Mouse (Mus musculus) heart, postnatal 36 days (tissue): ENCODE results near the gene Pde5a. TPM values are rescaled to one million over a fixed set of nuclear protein-coding genes. Genes with fewer than 3 reads are reported as not detected.

Experiments
- DNase-seq, 2 experiments: peaks; one replicate each; pipeline ENCODE4 v3.0.0; 2021 to 2022
- intact Hi-C: fragments of 180-260 bp; cut with DNase I; formaldehyde crosslinking; loops from one replicate; pipeline ENCODE4 v1.15.1; 2025
- total RNA-seq, 2 experiments: library from RNA; stranded (reverse); gene quantifications; 2 replicates each; pipeline ENCODE4 v1.2.3; 2021

The Pde5a gene
- total RNA-seq, 2 experiments from 2014 or later: 3.5 to 4.9 TPM

DNA sequence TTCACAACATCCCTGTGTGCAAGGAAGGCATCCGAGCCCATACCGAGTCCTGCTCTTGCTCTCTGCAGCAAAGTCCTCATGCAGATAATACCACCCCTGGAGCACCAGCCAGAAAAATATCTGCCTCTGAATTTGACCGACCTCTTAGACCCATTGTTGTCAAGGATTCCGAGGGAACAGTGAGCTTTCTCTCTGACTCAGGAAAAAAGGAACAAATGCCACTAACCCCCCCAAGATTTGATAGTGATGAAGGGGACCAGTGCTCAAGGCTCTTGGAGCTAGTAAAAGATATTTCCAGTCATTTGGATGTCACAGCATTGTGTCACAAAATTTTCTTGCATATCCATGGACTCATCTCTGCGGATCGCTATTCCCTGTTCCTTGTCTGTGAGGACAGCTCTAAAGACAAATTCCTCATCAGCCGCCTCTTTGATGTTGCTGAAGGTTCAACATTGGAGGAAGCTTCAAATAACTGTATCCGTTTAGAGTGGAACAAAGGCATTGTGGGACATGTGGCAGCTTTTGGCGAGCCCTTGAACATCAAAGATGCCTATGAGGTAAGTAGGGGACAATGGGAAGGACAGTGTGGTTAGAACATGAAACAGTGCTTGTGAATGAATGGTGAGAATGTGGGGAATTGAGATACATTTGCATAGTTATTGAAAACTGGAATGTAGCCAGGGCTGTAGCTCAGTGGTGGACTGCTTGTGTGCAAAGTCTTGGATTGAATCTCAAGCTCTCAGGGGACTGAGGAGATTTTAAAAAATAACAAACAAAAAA, 19.4 kb downstream of the Pde5a start:
- intact Hi-C loops: no loop called here
- no peak for DNase-seq

DNA sequence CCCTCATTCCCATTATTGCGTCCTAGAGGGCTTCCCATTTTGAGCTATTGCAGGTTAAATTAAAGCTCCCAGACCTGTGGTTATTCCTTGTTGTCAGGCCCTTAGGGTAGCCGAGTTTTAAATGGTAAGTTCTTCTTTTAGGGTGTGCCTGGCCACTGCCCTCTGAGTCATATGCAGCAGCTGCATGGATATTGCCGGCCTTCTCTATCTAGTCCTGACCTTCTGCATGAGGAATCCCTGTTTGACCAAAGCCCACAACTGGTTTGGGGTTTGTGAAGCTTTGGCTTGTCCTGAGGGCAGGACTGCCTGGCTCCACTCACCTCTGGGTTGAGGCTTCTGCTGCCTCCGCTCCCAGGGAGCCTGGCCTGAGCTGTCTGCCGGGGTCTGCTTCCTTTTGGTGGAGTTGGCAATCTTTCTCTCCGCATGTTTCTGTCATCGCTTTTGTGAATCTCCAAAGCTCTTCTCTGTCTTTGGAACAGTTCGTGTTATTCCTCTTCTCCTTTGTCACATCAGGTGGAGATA, 34.6 kb downstream of the Pde5a start:
- no peak for DNase-seq
- intact Hi-C loops: no loop called here

DNA sequence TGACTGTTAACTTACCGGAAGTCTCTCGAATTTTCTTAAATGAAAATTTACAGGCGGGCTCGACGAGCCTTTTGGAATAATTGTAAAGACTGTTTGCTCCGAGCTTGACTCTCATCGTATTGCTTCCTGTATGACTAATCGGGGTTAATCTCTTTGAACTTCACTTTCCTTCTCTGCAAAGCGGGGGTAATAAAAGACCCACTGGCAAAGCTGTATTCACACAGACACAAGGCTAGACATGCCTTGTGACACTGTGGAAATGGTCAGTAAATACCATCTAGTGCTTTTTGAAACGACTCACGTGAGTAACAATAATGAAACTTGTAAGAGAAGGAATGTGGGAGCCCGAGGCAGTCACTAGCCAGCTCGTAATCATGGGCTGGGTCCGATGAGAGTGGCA, 35.0 kb downstream of the Pde5a start:
- no peak for DNase-seq
- intact Hi-C loops: no loop called here

DNA sequence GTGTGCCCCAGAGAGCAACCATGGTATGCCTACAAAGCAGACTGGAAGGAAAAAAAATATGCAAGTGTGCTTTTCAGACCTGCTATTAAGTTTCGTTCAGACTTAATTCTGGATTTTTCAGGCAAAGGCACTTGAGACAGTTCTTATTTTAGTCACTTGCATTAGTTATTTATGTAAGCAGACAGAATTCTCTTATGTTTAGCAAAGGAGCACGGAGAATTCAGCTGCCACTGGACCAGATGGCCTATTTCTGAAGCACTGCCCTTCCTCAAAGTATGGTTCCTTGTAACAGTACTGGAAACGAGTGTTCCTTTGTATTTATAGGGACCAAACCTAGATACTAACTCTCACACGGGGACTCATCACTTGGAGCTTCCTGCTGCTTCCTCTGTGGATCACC, 38.2 kb downstream of the Pde5a start:
- intact Hi-C loops: no loop called here
- no peak for DNase-seq

DNA sequence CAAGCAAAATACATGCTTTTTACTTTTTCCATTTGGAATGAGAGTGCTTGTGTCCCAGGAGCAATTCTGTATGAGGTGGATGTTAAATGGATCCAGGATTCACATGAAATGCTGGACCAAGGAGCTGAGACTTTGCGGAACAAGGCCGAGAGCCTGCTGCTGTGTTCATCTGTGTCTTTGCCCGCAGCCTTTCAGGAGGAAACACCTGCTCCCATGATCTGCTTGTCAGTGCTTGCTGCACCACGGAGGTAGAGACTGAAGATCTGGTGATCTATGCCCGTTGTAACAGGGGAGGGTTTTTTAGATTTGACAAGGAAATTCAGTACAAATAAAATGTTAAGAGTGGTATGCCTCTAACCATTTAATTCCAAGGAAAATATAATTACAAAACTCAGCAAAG, 39.1 kb downstream of the Pde5a start:
- DNase-seq: no peak
- intact Hi-C loops: no loop called here

DNA sequence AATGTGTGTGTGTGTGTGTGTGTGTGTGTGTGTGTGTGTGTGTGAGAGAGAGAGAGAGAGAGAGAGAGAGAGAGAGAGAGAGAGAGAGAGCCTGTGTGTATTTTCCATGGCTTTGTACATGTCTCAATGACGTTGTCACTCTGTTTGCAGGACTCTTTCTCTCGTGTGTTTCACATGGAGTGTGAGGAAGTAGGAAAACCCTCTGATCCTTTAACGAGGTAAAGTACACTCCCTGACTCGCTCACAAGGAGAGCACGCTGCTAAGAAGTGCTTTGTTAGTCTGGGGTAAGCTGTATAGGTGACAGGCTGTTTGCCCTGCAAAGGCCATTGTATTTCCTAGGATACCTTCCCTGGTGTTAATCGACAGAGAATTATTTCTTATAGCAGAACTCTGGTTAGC, 52.7 kb downstream of the Pde5a start:
- no peak for DNase-seq
- intact Hi-C loops: loop anchor here (10.0 kb wide), 2 partner anchors 277 to 467 kb away; no protein-coding TSS in a partner anchor

DNA sequence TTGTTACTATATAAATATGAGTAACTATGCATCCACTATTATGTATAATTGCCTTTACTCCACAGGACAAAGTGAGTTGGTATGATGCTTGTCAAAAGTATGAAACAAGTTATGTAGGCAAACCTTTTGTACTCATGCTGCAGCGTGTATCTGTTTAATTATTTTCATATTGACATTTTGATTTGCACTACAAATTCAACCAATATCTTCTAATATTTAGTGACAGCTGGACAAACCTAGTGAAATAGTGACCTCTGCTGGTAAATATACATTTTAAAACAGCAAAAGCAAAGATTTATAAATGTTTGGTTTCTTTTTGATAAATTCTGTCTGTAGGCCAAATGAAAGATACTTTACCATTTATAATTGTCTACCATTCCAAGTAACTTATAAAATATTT, 55.5 kb downstream of the Pde5a start:
- intact Hi-C loops: loop anchor here (2.0 to 10.0 kb wide), 5 partner anchors 53 to 469 kb away; no protein-coding TSS in a partner anchor

DNA sequence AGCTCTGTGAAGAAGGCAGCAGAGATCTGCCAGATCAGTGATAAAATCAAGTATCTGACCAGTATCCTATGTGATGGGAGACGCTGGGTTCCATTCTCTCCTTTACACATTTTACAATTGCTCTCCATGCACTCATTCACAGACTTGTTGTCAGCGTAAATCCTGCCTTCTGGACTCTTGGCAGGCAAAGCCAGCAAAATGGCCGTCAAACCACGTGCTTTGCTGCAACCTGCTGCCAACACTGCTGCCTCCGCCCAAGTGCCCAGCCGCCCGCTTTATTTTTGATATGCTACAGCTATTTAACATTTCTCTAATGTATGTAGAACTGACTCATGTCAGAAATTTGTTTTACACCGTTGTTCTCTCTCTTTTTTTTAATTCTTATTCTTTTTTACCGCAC, 59.6 kb downstream of the Pde5a start:
- intact Hi-C loops: loop anchor here (10.0 kb wide), 2 partner anchors 284 to 474 kb away; no protein-coding TSS in a partner anchor
- no peak for DNase-seq

More for the DNA sequence above, 55.5 kb downstream of the Pde5a start:
- no peak for DNase-seq

DNA sequence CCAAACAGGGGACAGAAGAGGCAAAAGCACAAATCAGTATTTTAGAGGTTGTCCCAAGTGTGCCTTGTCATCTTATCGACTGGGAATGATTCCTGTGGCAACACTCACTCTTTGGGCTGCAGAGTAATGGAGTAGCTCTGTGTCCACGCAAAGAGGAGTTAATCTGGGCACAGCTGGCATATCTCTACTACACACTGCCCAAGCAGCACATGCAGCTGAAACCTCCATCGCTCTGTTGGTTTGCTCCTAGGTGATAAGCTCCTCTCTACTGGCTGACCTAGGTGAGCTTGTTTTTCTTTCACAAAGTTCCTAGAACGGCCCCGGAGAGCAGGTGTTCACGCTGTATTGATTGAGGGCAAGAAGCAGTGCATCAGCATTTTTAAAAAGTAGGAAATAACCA, 60.8 kb downstream of the Pde5a start:
- DNase-seq: no peak
- intact Hi-C loops: loop anchor here (10.0 kb wide), 2 partner anchors 285 to 475 kb away; no protein-coding TSS in a partner anchor

DNA sequence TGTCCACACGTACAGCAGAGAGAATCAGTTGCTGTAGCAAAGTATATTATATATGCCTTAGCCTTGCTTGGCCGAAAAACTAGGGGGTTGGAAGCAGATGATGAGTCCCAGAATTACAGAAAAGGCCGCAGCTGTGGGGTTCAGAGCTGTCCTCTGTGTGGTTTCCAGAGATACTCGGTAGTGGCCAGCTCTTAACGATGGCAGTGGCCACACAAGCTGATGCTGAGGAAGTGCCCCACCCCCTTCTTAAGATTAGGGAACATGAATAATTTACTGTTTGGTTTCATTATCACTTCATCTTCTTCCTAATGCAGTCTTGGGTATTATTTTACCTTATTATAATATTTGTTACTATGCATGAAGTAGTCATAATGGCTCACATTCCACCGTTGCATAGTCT, 71.3 kb downstream of the Pde5a start:
- no peak for DNase-seq
- intact Hi-C loops: no loop called here

DNA sequence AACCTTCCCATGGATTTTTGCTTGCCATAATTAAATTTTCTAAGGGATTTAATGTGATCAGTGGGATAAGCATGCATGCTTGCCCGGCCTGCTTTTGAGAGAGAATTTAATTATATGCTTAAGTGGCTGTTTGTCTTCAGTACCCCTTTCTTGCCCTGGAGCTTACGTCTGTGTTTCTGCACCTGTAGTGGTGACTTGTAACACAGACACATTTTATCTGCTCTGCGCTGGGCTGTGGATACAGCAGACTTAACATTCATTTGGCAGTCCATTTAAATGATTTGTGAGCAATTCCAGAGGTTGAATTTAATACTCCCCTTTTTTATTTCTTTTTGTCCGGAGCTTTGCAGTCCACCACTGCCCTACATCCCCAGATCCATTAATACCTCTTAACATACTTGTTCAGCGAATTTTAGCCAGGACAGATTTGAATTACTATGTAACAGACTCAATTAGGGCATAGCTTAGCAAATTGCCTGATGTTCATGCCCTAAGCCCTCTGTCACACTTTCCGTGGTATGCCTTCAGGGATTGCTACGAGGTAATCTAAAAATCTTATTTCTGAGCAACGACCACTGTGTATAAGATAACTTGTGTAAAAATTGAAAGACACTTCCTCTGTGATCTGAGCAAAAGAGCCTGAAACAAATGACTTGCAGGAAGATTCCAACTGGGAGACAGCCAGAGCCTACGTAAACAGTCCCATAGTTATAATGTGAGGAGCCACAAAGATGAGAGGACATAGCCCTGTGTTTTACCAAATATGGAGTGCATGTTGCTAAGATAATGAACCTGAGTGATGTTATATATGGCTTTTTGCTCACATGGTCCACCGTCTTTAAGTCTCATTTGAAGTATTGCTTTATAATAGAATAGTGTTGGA, 72.0 kb downstream of the Pde5a start:
- intact Hi-C loops: no loop called here
- no peak for DNase-seq

DNA sequence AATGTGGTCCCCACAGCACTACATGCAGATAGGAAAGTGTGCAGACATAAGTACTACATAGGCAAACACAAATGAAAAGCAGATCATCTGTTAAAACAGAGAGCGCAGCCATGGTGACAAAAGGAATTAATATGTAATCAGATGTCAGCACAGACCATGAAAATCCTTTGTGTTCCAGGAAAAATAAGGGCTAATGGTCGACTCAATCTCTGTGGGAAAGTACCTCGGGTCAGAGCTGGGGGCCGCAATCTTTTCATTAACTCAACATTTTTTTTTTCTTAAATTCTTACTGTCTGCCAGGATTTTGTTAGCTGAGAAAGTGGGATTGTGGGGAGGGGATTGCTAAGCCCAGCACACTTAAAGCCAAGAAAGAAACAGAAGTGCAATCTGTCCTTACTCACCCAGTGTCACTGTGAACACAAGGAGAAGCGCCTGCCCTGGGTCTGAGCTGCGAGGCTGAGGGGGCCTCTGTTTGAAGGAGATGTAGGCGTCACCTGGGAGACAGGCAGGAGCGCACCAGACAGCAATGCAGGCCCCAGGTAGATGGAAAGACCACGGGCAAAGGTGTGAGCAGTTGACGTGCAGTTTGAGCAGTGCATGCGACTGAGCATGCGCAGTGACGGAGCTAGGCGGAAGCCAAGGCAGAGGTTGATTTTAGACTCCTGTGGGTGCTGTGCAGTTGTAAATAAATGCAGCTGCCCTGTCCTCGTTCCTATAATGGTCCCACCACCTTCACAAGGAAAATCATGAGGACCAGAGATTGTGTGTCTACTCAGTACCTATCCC, 72.9 kb downstream of the Pde5a start:
- intact Hi-C loops: no loop called here
- DNase-seq: no peak

DNA sequence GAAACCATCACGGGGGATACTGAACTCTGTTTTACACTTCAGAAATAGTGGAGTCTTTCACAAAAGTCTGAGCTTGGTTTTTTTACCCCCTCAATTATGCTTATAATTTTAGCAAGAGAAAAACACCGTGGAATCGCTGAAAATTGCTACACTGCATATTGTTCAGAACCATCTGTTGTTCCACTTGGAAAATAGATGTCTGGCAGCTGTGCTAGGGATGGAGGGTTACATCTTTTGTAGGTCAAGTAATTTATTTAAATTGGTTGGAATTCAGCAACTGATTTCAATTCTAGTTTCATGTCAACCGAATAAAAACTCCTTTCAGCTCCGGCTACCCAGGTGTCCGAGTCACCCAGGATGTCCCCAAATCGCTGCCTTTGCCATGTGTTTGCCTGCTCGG, 78.6 kb downstream of the Pde5a start:
- intact Hi-C loops: no loop called here
- DNase-seq: no peak

DNA sequence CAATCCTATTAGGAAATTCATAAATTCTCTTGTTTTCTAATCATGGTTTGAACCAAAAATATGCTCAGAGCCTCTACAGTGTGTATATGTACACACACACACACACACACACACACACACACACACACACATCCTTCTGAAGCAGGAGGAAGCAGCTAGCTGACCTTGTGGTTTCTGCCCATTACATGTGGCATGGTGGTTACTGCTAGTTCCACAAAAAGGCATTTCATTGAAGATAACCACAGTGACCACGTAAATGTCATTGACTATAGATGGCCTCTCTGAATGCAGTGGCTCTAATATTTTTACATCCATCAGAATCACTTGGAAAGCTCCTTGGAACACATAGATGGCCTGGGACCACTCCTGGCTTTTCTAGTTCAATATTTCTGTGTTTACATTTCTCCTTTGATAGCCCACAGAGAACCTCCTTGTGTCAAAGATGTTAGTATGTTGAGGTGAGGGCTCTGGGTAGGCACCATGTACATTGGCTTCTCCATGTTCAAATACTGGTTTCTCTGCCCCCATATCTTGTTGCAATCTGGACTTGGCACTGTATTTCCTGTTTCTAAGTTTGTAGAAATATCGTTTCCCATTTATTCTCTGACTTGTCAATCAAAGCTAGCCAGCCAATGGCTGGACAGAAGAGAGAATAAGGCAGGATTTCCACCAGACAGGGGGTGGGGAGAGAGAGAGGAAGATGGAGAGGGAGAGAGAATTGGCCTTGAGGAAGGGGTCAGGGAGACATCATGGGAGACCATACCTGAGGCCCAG, 81.5 kb downstream of the Pde5a start:
- no peak for DNase-seq
- intact Hi-C loops: no loop called here

DNA sequence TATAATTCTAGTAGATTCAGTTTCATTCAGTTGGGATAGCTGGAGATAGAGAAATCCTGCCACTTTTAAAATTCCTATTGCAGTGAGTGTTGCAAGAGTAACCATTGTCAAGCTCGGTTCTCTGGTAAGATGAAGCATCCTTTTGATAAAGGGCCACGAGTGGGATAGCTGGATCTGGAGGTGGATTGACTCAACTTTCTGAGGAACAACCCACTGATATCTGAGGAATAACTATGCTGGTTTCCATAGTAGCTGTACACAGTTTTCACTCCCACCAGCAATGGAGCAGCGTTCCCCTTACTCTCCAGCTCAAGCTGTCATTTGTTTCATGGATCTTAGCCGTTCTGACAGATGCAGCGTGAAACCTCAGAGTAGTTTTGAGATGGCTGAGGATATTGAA, 82.2 kb downstream of the Pde5a start:
- intact Hi-C loops: no loop called here
- DNase-seq: no peak

DNA sequence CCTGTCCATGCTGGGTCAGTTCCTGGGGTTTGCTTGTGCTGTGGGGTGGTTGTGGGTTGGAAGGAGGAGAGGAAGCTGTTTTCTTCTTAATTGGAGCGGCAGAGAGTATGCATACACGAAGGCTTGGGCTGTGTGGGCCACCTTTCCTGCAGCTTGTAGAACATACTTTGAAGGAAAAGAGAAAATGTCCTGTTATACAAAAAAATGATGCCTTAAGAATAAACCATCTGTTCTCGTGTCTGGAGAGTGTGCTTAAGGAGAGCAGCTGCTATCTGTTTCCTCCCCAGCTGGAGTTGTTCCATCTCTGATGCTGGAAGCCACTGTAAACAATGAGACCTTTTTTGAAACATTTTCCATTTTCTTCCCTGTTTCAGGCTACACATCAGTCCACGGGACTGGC, 85.8 kb downstream of the Pde5a start:
- peak; percentile 9 to 24 for DNase-seq
- intact Hi-C loops: no loop called here

DNA sequence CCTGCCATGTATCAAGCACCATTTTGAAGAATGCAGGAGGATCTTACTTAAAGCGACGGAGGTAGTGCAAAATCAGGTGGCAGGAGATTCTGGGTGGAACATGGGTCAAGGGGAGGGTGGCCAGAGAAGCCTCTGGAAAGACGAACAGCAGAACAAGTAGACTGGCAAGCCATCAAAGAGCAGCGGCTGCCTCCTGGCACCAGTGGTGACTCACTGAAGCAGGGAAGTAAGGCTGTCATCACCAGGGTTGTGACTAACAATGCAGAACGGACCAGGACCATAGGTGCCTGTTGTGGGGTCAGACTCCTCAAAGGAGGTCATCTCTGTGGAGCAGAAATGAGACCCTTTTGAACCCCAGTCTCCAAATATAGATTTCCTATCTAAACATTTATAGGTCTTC, 89.5 kb downstream of the Pde5a start:
- DNase-seq: peak in 1 of 2 experiments; percentile 5
- intact Hi-C loops: no loop called here

DNA sequence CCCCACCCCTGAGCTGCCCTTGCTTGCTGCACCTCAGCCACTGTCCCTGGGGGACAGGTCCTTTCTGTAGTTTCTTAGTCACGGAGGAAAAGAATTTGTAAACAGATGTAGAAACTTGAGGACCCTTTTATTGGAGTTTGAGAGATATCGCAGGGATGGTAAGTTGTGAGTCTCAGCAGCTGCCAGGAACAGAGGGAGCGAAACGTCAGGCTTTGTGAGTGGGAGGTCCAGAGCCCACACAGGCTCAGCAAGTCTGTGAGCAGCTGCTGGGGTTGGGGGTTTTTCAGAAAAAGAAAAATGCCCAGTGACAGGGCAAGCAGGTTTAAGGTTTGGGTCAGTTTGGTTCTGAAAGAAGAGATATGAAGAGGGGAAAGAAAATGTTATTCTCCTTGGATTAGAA, 92.0 kb downstream of the Pde5a start:
- intact Hi-C loops: no loop called here
- no peak for DNase-seq

DNA sequence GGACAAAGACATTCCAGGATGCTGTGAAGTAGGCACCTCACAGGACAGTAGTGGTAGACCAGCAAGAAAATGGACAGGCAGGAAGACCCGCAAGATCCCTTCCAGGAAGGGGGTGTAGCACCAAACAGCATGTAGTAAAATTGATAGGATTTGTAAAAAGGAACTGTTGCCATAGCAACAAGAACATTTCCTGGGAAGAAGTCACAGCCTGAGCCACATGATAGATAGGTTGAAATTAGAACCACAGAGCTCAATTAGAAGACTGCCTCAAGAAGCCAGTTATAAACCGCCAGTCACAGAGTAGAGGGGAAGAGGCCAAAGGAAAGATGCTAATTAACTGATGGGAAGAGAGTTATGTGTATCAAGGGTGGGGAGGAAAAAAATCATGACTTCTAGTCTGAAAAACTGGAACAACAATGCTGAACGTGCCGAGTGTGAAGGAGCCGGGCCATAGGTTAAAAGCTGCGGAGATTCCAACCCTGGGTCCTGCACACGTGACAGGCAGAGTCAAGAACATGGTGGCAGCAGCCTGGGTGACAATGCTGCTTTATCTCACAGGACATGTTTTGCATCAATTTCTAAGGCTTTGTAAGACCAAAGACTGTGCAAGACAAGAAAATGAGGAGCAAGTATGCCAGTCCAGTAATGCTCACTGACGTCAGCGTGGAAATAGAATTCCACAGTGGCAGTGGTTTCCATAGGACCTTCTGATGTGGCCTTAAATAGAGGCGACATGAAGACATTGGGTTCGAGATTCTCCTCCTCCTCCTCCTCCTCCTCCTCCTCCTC, 99.7 kb downstream of the Pde5a start:
- intact Hi-C loops: no loop called here
- no peak for DNase-seq
